Mouse (Mus musculus) hindbrain, postnatal 0 days (tissue): ENCODE measurements around the gene Carnmt1. TPM values are rescaled to one million over a fixed set of nuclear protein-coding genes. Genes with fewer than 3 reads are reported as not detected.

Source experiments
- ATAC-seq: fragments of 200-750 bp; cut with Nextera tagmentation; 2 replicates; pipeline ENCODE4 v1.8.0; 2017; ENCODE audit warnings: mild to moderate bottlenecking, moderate TSS enrichment, moderate library complexity
- DNase-seq: peaks from one replicate; pipeline ENCODE4 v3.0.0-alpha.2; 2015; ENCODE audit warnings: low spot score
- H3K27ac ChIP-seq: fragments of 300-500 bp; sonication (generic); 2 replicates; pipeline ENCODE4 v1.5.1; 2014; ENCODE audit warnings: mild to moderate bottlenecking
- H3K27me3 ChIP-seq: fragments of 300-500 bp; sonication (generic); 2 replicates; pipeline ENCODE4 v1.6.1; 2014; ENCODE audit warnings: low read length, mixed read lengths; ENCODE audit not compliant: insufficient read depth
- H3K36me3 ChIP-seq: fragments of 300-500 bp; sonication (generic); 2 replicates; pipeline ENCODE4 v1.6.1; 2014; ENCODE audit warnings: low read length, mixed read lengths; ENCODE audit not compliant: insufficient read depth
- H3K4me1 ChIP-seq: fragments of 300-500 bp; sonication (generic); 2 replicates; pipeline ENCODE4 v1.6.1; 2014; ENCODE audit warnings: antibody characterized with exemption, low read length, mixed read lengths; ENCODE audit not compliant: insufficient read depth
- H3K4me2 ChIP-seq: fragments of 300-500 bp; sonication (generic); 2 replicates; pipeline ENCODE4 v1.6.1; 2014; ENCODE audit warnings: low read depth, mild to moderate bottlenecking, low read length, moderate library complexity, mixed read lengths
- H3K4me3 ChIP-seq: fragments of 300-500 bp; sonication (generic); 2 replicates; pipeline ENCODE4 v1.5.1; 2014; ENCODE audit warnings: low read length
- H3K9ac ChIP-seq: fragments of 300-500 bp; sonication (generic); replicated peaks from 2 replicates; pipeline ENCODE4 v1.6.1; 2014; ENCODE audit warnings: mild to moderate bottlenecking, low read length, moderate library complexity, mixed read lengths
- H3K9me3 ChIP-seq: fragments of 300-500 bp; sonication (generic); 2 replicates; pipeline ENCODE4 v1.6.1; 2016; ENCODE audit warnings: low read length, mixed read lengths
- CTCF ChIP-seq: IDR thresholded peaks from 2 replicates; pipeline ENCODE4 v1.5.1; 2016; ENCODE audit warnings: antibody characterized with exemption, control low read depth, low read depth
- whole genome bisulfite sequencing: fragments of 180-500 bp; shearing (Covaris S2); extraction: QIAGEN DNeasy Blood & Tissue Kit; methylation state at CpG from one replicate; pipeline ENCODE4 v1.1.7; 2014; 5-methylcytosine and 5-hydroxymethylcytosine counted together
- polyA plus RNA-seq: library from polyadenylated mRNA; unstranded; fragments of >200 nt; fragmentation: Nextera tagmentation; extraction: Ambion mirVana; gene quantifications from 2 replicates; pipeline ENCODE4 v1.2.1, GENCODE M21; 2015
- total RNA-seq: library from RNA; depleted of rRNA; stranded (reverse); fragments of >200 nt; gene quantifications from 2 replicates; pipeline ENCODE4 v1.2.3, GENCODE M21; 2014

The Carnmt1 gene
- total and polyA plus RNA-seq, 2 experiments from 2014 or later = 17.9 to 22.1 TPM

- Histone ChIP-seq H3K9ac (no peak overlapping the region), H3K4me2 (no peak overlapping the region), H3K27me3 (no peaks in the 10 kb centered on the region), H3K4me3 (no peak overlapping the region), H3K27ac (no peak overlapping the region), H3K4me1 (no peaks in the 10 kb centered on the region), H3K9me3 (no peaks in the 10 kb centered on the region), H3K36me3 (no peaks in the 10 kb centered on the region)
- peak; percentile 60 for DNase-seq
- 79% methylated on average over 3 of the region's 3 CpGs for WGBS
- no peak; the same call in 1 of the 2 replicates for ATAC-seq
- peak; percentile 79 for TF ChIP-seq CTCF
Observed at GRCm38 (mm10) chr19:18687556-18687955, 17.0 kb downstream of the Carnmt1 start.

GRCm38 (mm10) chr19:18692176-18692575 is 21.6 kb downstream of the Carnmt1 start:
- no peak overlapping the region for H3K9ac ChIP-seq

GRCm38 (mm10) chr19:18692768-18693167 is 22.2 kb downstream of the Carnmt1 start:
- H3K9me3 ChIP-seq = no peaks in the 10 kb centered on the region
- H3K9ac ChIP-seq = no peak overlapping the region
- H3K4me3 ChIP-seq = no peak overlapping the region
- no peaks in the 10 kb centered on the region for H3K27me3 ChIP-seq
- H3K27ac ChIP-seq = no peak overlapping the region
- WGBS = 92% methylated on average over 2 of the region's 2 CpGs
- no peak for ATAC-seq
- 0 out of 2 replicates have a peak, but pooled peaks cover 5% of the 10 kb centered on the region for H3K36me3 ChIP-seq
- no peak for TF ChIP-seq CTCF
- no peaks in the 10 kb centered on the region for H3K4me1 ChIP-seq
- no peak overlapping the region for H3K4me2 ChIP-seq
- no peak for DNase-seq

More at GRCm38 (mm10) chr19:18692176-18692575, 21.6 kb downstream of the Carnmt1 start:
- no peak overlapping the region for H3K4me2 ChIP-seq
- ATAC-seq = no peak
- H3K4me3 ChIP-seq = no peak overlapping the region
- no peak for TF ChIP-seq CTCF
- no peaks in the 10 kb centered on the region for H3K4me1 ChIP-seq
- H3K9me3 ChIP-seq = no peaks in the 10 kb centered on the region
- WGBS = 88% methylated on average over 3 of the region's 3 CpGs
- H3K27ac ChIP-seq = no peak overlapping the region
- 0 out of 2 replicates have a peak, but pooled peaks cover 5% of the 10 kb centered on the region for H3K36me3 ChIP-seq
- no peak for DNase-seq
- no peaks in the 10 kb centered on the region for H3K27me3 ChIP-seq

- no peak overlapping the region for H3K9ac ChIP-seq
- WGBS = 96% methylated on average over 3 of the region's 3 CpGs
- ATAC-seq (no peak), DNase-seq (no peak)
- 0 out of 2 replicates have a peak, but pooled peaks cover 5% of the 10 kb centered on the region for H3K36me3 ChIP-seq
- TF ChIP-seq CTCF = no peak
- no peak overlapping the region for H3K4me2 ChIP-seq
- no peak overlapping the region for H3K27ac ChIP-seq
- no peaks in the 10 kb centered on the region for H3K27me3 ChIP-seq
- H3K9me3 ChIP-seq = no peaks in the 10 kb centered on the region
- no peaks in the 10 kb centered on the region for H3K4me1 ChIP-seq
- no peak overlapping the region for H3K4me3 ChIP-seq
Observed at GRCm38 (mm10) chr19:18695116-18695515, 24.6 kb downstream of the Carnmt1 start.

- Histone ChIP-seq H3K4me3 (no peak overlapping the region), H3K36me3 (0 out of 2 replicates have a peak, but pooled peaks cover 5% of the 10 kb centered on the region), H3K9ac (no peak overlapping the region), H3K27me3 (no peaks in the 10 kb centered on the region), H3K4me1 (no peaks in the 10 kb centered on the region), H3K9me3 (no peaks in the 10 kb centered on the region), H3K4me2 (no peak overlapping the region), H3K27ac (no peak overlapping the region)
- no peak for TF ChIP-seq CTCF
- DNase-seq (no peak), ATAC-seq (no peak)
- 93% methylated on average over 1 of the region's 1 CpGs for WGBS
Observed at GRCm38 (mm10) chr19:18695552-18695951, 25.0 kb downstream of the Carnmt1 start.

GRCm38 (mm10) chr19:18708101-18708500 is 37.5 kb downstream of the Carnmt1 start:
- H3K36me3 ChIP-seq = no peaks in the 10 kb centered on the region
- H3K9ac ChIP-seq = no peak overlapping the region
- no peaks in the 10 kb centered on the region for H3K9me3 ChIP-seq
- H3K4me3 ChIP-seq = no peak overlapping the region
- ATAC-seq (no peak), DNase-seq (no peak)
- H3K4me1 ChIP-seq = no peaks in the 10 kb centered on the region
- no peak for TF ChIP-seq CTCF
- H3K4me2 ChIP-seq = no peak overlapping the region
- H3K27me3 ChIP-seq = no peaks in the 10 kb centered on the region
- H3K27ac ChIP-seq = no peak overlapping the region

GRCm38 (mm10) chr19:18710903-18711302 is 40.3 kb downstream of the Carnmt1 start:
- H3K4me2 ChIP-seq = no peak overlapping the region
- H3K4me3 ChIP-seq = no peak overlapping the region
- no peaks in the 10 kb centered on the region for H3K36me3 ChIP-seq
- H3K9ac ChIP-seq = no peak overlapping the region
- H3K4me1 ChIP-seq = peaks cover 7% of the 10 kb centered on the region; the same call in 1 of the 2 replicates
- WGBS = 49% methylated on average over 6 of the region's 6 CpGs
- H3K9me3 ChIP-seq = no peaks in the 10 kb centered on the region
- no peak for ATAC-seq
- H3K27ac ChIP-seq = no peak overlapping the region
- DNase-seq = no peak
- H3K27me3 ChIP-seq = no peaks in the 10 kb centered on the region
- TF ChIP-seq CTCF = no peak
